ENCODE assay signal across 8 mouse cellular contexts in the genomic region with DNA sequence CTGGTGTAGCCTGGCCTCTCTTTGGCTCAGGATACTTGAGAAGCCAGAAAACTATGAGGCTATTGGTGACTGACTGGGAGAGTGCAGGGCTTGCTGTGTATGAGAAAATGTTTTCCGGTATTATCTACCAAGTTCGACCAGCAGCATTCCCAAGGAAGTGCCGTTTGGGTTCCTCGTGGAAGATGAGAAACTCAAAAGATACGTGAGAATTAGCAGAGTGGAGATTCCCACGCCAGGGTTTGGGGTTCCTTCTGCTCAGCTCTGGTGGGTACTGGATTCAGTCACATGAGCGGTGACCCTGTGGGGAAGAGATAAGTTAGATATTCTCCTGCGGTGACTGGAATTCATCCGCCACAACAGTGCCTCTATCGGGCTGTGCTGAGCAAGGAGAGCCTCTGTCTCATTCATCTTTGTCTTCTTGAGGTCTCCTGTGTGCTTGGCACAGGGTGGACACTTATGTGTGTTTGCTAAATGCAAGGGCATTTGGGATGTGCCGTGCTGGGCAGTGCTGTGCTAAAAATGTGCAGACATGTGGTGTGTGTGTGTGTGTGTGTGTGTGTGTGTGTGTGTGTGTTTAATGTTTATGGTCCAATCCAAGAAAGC. TPM values are rescaled to one million over a fixed set of nuclear protein-coding genes. Genes with fewer than 3 reads are reported as not detected.
DNase-seq lines count a peak whose midpoint lies in the region; ATAC-seq and TF ChIP-seq lines count a peak whose summit lies in the region.

No protein-coding gene starts in this region.

- peak overlapping the region; percentile 96 for H3K4me3 ChIP-seq in heart, adult 2 months
- peak overlapping the region; percentile 80 for H3K4me3 ChIP-seq in intestine, embryonic 15.5 days (replicated peaks)

- peak; percentile 21; the same call in 1 of the 2 replicates for TF ChIP-seq CTCF in heart, adult 2 months (IDR thresholded peaks at IDR 0.05)

- peak overlapping the region; percentile 99 for H3K4me2 ChIP-seq in intestine, embryonic 15.5 days (replicated peaks)

- no peaks in the 10 kb centered on the region for H3K9me3 ChIP-seq in intestine, embryonic 15.5 days

- no peak for DNase-seq in heart, adult 2 months
- DNase-seq in heart, postnatal 4 days = no peak
- peak; percentile 51 for DNase-seq in embryo, embryonic 11 days
- DNase-seq in neural tube, embryonic 10.5 days (ENCODE audit: extremely low spot score, low spot score) = peak; percentile 46
- no peak for DNase-seq in thymus, postnatal 0 days (ENCODE audit: low spot score)
- no peak for DNase-seq in lung, postnatal 25 days (ENCODE audit: low spot score)
- no peak for DNase-seq in urinary bladder, postnatal 36 days (ENCODE audit: low spot score in 2 of 2)

- intact Hi-C loops in heart, adult 2 months (cut with DNase I) = no loop called here

- H3K36me3 ChIP-seq in heart, adult 2 months (ENCODE audit: control insufficient read depth, insufficient read depth, low read length) = no peaks in the 10 kb centered on the region
- no peaks in the 10 kb centered on the region for H3K36me3 ChIP-seq in intestine, embryonic 15.5 days

- no peaks in the 10 kb centered on the region for H3K27me3 ChIP-seq in heart, adult 2 months (ENCODE audit: control insufficient read depth, insufficient read depth, low read length)
- no peaks in the 10 kb centered on the region for H3K27me3 ChIP-seq in intestine, embryonic 15.5 days (replicated peaks)

- ATAC-seq in intestine, embryonic 15.5 days = no peak

- 18% methylated on average over 11 of the region's 11 CpGs for WGBS in heart, adult 2 months
- WGBS in intestine, embryonic 15.5 days = 37% methylated on average over 11 of the region's 11 CpGs

- no peak for TF ChIP-seq EP300 in heart, adult 2 months (IDR thresholded peaks at IDR 0.05; ENCODE audit: insufficient read depth, low read depth, low read length)

- H3K79me2 ChIP-seq in heart, adult 2 months (replicated peaks; ENCODE audit: control insufficient read depth, insufficient read depth, low read length) = no peaks in the 10 kb centered on the region

- peak overlapping the region; percentile 68 for H3K9ac ChIP-seq in heart, adult 2 months (ENCODE audit: low read depth, low read length)
- peak overlapping the region; percentile 36; the same call in 1 of the 2 replicates for H3K9ac ChIP-seq in intestine, embryonic 15.5 days

- H3K4me1 ChIP-seq in heart, adult 2 months (ENCODE audit: control insufficient read depth, insufficient read depth, low read length) = peaks cover 14% of the 10 kb centered on the region
- H3K4me1 ChIP-seq in intestine, embryonic 15.5 days (replicated peaks) = peaks cover 15% of the 10 kb centered on the region

- H3K27ac ChIP-seq in heart, adult 2 months = peak overlapping the region; percentile 91
- H3K27ac ChIP-seq in intestine, embryonic 15.5 days = 0 out of 2 replicates have a peak overlapping the region, but pooled peaks have one; percentile 7

- no peak for TF ChIP-seq POLR2A in heart, adult 2 months (IDR thresholded peaks at IDR 0.05; ENCODE audit: insufficient read depth, low read depth, low read length)

RNA-seq across cellular contexts. Expression of a gene that starts 2.2 kb away (rescaled TPM):
- total RNA-seq in heart, adult 2 months (2021) = 10 to 100 TPM; 10.0 to 14.8 TPM
- 6.4 and 9.3 TPM in 2 replicates for polyA plus RNA-seq in heart, adult 2 months (2012; rRNA removed)
- 10 to 100 TPM; 53.5 to 56.7 TPM for total RNA-seq in heart, postnatal 4 days (2021)
- 7.8 and 9.1 TPM in 2 replicates for polyA plus RNA-seq in intestine, embryonic 15.5 days (2015; fragmentation: Nextera tagmentation; extraction: Ambion mirVana)
- polyA plus RNA-seq in thymus, postnatal 0 days (2015; fragmentation: Nextera tagmentation; extraction: Ambion mirVana) = 1.3 and 1.5 TPM in 2 replicates

RNA-seq across cellular contexts. Expression of a gene that starts 45.6 kb away (rescaled TPM):
- total RNA-seq in heart, adult 2 months (2021) = 1 to 10 TPM; 2.7 to 3.5 TPM
- 6.1 and 7.4 TPM in 2 replicates for polyA plus RNA-seq in heart, adult 2 months (2012; rRNA removed)
- 1 to 10 TPM; 5.2 to 5.3 TPM for total RNA-seq in heart, postnatal 4 days (2021)
- polyA plus RNA-seq in intestine, embryonic 15.5 days (2015; fragmentation: Nextera tagmentation; extraction: Ambion mirVana) = 5.2 and 5.6 TPM in 2 replicates
- polyA plus RNA-seq in thymus, postnatal 0 days (2015; fragmentation: Nextera tagmentation; extraction: Ambion mirVana) = 3.4 and 3.7 TPM in 2 replicates

RNA-seq across cellular contexts. Expression of a gene that starts 53.5 kb away (rescaled TPM):
- not detected for total RNA-seq in heart, adult 2 months (2021)
- not detected in 2 replicates for polyA plus RNA-seq in heart, adult 2 months (2012; rRNA removed)
- total RNA-seq in heart, postnatal 4 days (2021) = not detected
- not detected in 2 replicates for polyA plus RNA-seq in intestine, embryonic 15.5 days (2015; fragmentation: Nextera tagmentation; extraction: Ambion mirVana)
- polyA plus RNA-seq in thymus, postnatal 0 days (2015; fragmentation: Nextera tagmentation; extraction: Ambion mirVana) = 0.09 TPM in 1 of 2 replicates, not detected in the other

Comparison
In these comparisons a context has a peak if more than half of its experiments do, and no peak if none do; other contexts are left out.
1. DNase-seq: peak in embryo, embryonic 11 days (single experiment) and neural tube, embryonic 10.5 days (single experiment); none in heart, adult 2 months (0 of 2), heart, postnatal 4 days (single experiment), thymus, postnatal 0 days (single experiment), lung, postnatal 25 days (single experiment) and urinary bladder, postnatal 36 days (0 of 2).